Mouse (Mus musculus) heart, embryonic 15.5 days (tissue): Measurements from ENCODE around the gene Prdm15. TPM values are rescaled to one million over a fixed set of nuclear protein-coding genes. Genes with fewer than 3 reads are reported as not detected.

ENCODE experiments used
- microRNA-seq: library from miRNA; unstranded; fragments of <30 nt; microRNA quantifications from one replicate; pipeline ENCODE4, GENCODE M21; 2016
- polyA plus RNA-seq: library from polyadenylated mRNA; unstranded; fragments of >200 nt; fragmentation: Nextera tagmentation; extraction: Ambion mirVana; gene quantifications from 2 replicates; pipeline ENCODE4 v1.2.1, GENCODE M21; 2015

The Prdm15 gene
- polyA plus RNA-seq, 1 experiment from 2014 or later, result 4.8 TPM

Small RNA genes within 50 kb of the gene (microRNA-seq; reads per million reads assigned to microRNA genes)
- gene Mir6964, result not detected

Other genes starting within 250 kb of the Prdm15 start
- 0.29 and 0.96 TPM in 2 replicates for gene Tmprss2, start 240.7 kb downstream of the Prdm15 start, polyA plus RNA-seq
- 2.3 and 5.0 TPM in 2 replicates for gene Ripk4, start 88.1 kb downstream of the Prdm15 start, polyA plus RNA-seq
- gene C2cd2, start 110.7 kb upstream of the Prdm15 start, polyA plus RNA-seq, result 15.2 and 18.5 TPM in 2 replicates
- gene Zbtb21, start 110.8 kb upstream of the Prdm15 start, polyA plus RNA-seq, result 6.4 and 7.4 TPM in 2 replicates
- 11.0 and 12.3 TPM in 2 replicates for gene B230307C23Rik, start 145.5 kb upstream of the Prdm15 start, polyA plus RNA-seq
- gene A630089N07Rik, start 230.6 kb upstream of the Prdm15 start, polyA plus RNA-seq, result 8.2 and 9.5 TPM in 2 replicates